Comparison of ENCODE assay signal across 8 mouse cellular contexts in genomic region chr4:8238560-8239305, GRCm38 (mm10). TPM values are rescaled to one million over a fixed set of nuclear protein-coding genes. Genes with fewer than 3 reads are reported as not detected.
DNase-seq lines count a peak whose midpoint lies in the region; ATAC-seq and TF ChIP-seq lines count a peak whose summit lies in the region.

TSS of gene Car8 (minus strand) at chr4:8239041.

- intact Hi-C loops in left cerebral cortex, postnatal 14 days (cut with DNase I), result no loop called here

- peaks cover 15% of the 10 kb centered on the region for H3K4me1 ChIP-seq in E14TG2a.4 (replicated peaks; ENCODE audit: low read depth, low read length)
- peaks cover 8% of the 10 kb centered on the region; the same call in 1 of the 2 replicates for H3K4me1 ChIP-seq in forebrain, embryonic 16.5 days (replicated peaks; ENCODE audit: control insufficient read depth, insufficient read depth, low read length)
- H3K4me1 ChIP-seq in hindbrain, embryonic 11.5 days (replicated peaks; ENCODE audit: control insufficient read depth, insufficient read depth, low read length), result no peaks in the 10 kb centered on the region
- H3K4me1 ChIP-seq in stomach, embryonic 14.5 days (ENCODE audit: control insufficient read depth, insufficient read depth, low read length), result no peaks in the 10 kb centered on the region

- peak within 1 kb of the TSS; percentile 82 for H3K4me3 ChIP-seq in E14TG2a.4 (replicated peaks; ENCODE audit: low read length)
- H3K4me3 ChIP-seq in forebrain, embryonic 16.5 days (replicated peaks; ENCODE audit: low read length), result peak within 1 kb of the TSS; percentile 70
- peak within 1 kb of the TSS; percentile 52 for H3K4me3 ChIP-seq in hindbrain, embryonic 11.5 days (ENCODE audit: low read depth, low read length)
- peak within 1 kb of the TSS; percentile 80 for H3K4me3 ChIP-seq in stomach, embryonic 14.5 days (ENCODE audit: low read depth, low read length)

- no peaks in the 10 kb centered on the region for H3K9me3 ChIP-seq in E14TG2a.4 (ENCODE audit: low read length)
- H3K9me3 ChIP-seq in forebrain, embryonic 16.5 days (ENCODE audit: control insufficient read depth, low read length), result no peaks in the 10 kb centered on the region
- H3K9me3 ChIP-seq in hindbrain, embryonic 11.5 days (ENCODE audit: control insufficient read depth, low read length), result no peaks in the 10 kb centered on the region
- H3K9me3 ChIP-seq in stomach, embryonic 14.5 days (ENCODE audit: control insufficient read depth, low read depth, low read length), result no peaks in the 10 kb centered on the region

- under 1% methylated on average over 48 of the region's 49 CpGs for WGBS in forebrain, embryonic 16.5 days
- under 1% methylated on average over 38 of the region's 49 CpGs for WGBS in hindbrain, embryonic 11.5 days
- WGBS in stomach, embryonic 14.5 days, result under 1% methylated on average over 49 of the region's 49 CpGs

- no peak for TF ChIP-seq CTCF in E14TG2a.4 (conservative IDR thresholded peaks at IDR 0.05; ENCODE audit: low read length)

- peaks cover 19% of the 10 kb centered on the region for H3K27me3 ChIP-seq in E14TG2a.4 (ENCODE audit: insufficient read depth, low read length)
- H3K27me3 ChIP-seq in forebrain, embryonic 16.5 days (replicated peaks; ENCODE audit: control insufficient read depth, insufficient read depth, low read length), result peaks cover 5% of the 10 kb centered on the region; the same call in 1 of the 2 replicates
- no peaks in the 10 kb centered on the region for H3K27me3 ChIP-seq in hindbrain, embryonic 11.5 days (ENCODE audit: control insufficient read depth, insufficient read depth, low read length)
- no peaks in the 10 kb centered on the region for H3K27me3 ChIP-seq in stomach, embryonic 14.5 days (ENCODE audit: control insufficient read depth, insufficient read depth, low read length)

- peak within 1 kb of the TSS; percentile 74 for H3K9ac ChIP-seq in forebrain, embryonic 16.5 days (replicated peaks; ENCODE audit: low read depth, low read length)
- peak within 1 kb of the TSS; percentile 62 for H3K9ac ChIP-seq in hindbrain, embryonic 11.5 days (ENCODE audit: low read depth, low read length)
- H3K9ac ChIP-seq in stomach, embryonic 14.5 days (replicated peaks; ENCODE audit: low read depth, low read length), result peak within 1 kb of the TSS; percentile 46

- no peaks in the 10 kb centered on the region for H3K36me3 ChIP-seq in E14TG2a.4 (ENCODE audit: insufficient read depth, low read length)
- no peaks in the 10 kb centered on the region for H3K36me3 ChIP-seq in forebrain, embryonic 16.5 days (ENCODE audit: control insufficient read depth, insufficient read depth)
- no peaks in the 10 kb centered on the region for H3K36me3 ChIP-seq in hindbrain, embryonic 11.5 days (ENCODE audit: control insufficient read depth, insufficient read depth, low read length)
- H3K36me3 ChIP-seq in stomach, embryonic 14.5 days (ENCODE audit: control insufficient read depth, insufficient read depth, low read length), result no peaks in the 10 kb centered on the region

- no peak within 1 kb of the TSS for H3K27ac ChIP-seq in forebrain, embryonic 16.5 days (ENCODE audit: low read length)
- no peak within 1 kb of the TSS for H3K27ac ChIP-seq in hindbrain, embryonic 11.5 days (ENCODE audit: low read depth, low read length)
- H3K27ac ChIP-seq in stomach, embryonic 14.5 days (ENCODE audit: low read length), result no peak within 1 kb of the TSS

- H3K4me2 ChIP-seq in forebrain, embryonic 16.5 days (ENCODE audit: low read length), result peak within 1 kb of the TSS; percentile 99
- peak within 1 kb of the TSS; percentile 94 for H3K4me2 ChIP-seq in hindbrain, embryonic 11.5 days (replicated peaks; ENCODE audit: low read depth, low read length)
- H3K4me2 ChIP-seq in stomach, embryonic 14.5 days (replicated peaks; ENCODE audit: low read depth, low read length), result peak within 1 kb of the TSS; percentile 96

- peak; percentile 97 for ATAC-seq in forebrain, embryonic 16.5 days
- peak; percentile 92 for ATAC-seq in hindbrain, embryonic 11.5 days (ENCODE audit: low FRiP score)
- peak; percentile 87 for ATAC-seq in megakaryocyte progenitor cell, adult 5-6 weeks (replicated peaks; ENCODE audit: poor library complexity)
- ATAC-seq in stomach, embryonic 14.5 days (ENCODE audit: insufficient number of reproducible peaks, insufficient read depth, low FRiP score, low read depth), result peak; percentile 91

- DNase-seq in adrenal gland, postnatal 10 days, result peak; percentile 73
- DNase-seq in hindbrain, embryonic 11.5 days (ENCODE audit: low spot score), result peak; percentile 73
- peak; percentile 5 to 47 for DNase-seq in left cerebral cortex, postnatal 14 days (ENCODE audit: low spot score in 2 of 2)
- no peak for DNase-seq in T-cell, adult 2 months (ENCODE audit: low spot score)

RNA-seq across cellular contexts. Expression of gene Car8, which starts in this region (rescaled TPM):
- 1 to 10 TPM; 8.2 to 9.7 TPM for total RNA-seq in adrenal gland, postnatal 10 days (2021)
- 3.9 and 4.2 TPM in 2 replicates for polyA plus RNA-seq in forebrain, embryonic 16.5 days (2015; fragmentation: Nextera tagmentation; extraction: Ambion mirVana)
- polyA plus RNA-seq in hindbrain, embryonic 11.5 days (2014; fragmentation: Nextera tagmentation; extraction: Ambion mirVana), result 1.7 and 1.9 TPM in 2 replicates
- 10 to 100 TPM; 11.0 to 13.4 TPM for total RNA-seq in left cerebral cortex, postnatal 14 days (2021)
- not detected in 2 replicates for total RNA-seq in megakaryocyte progenitor cell, adult 5-6 weeks (2015)
- total RNA-seq in megakaryocyte progenitor cell, adult 5-6 weeks (2017), result not detected in 2 replicates
- polyA plus RNA-seq in stomach, embryonic 14.5 days (2014; fragmentation: Nextera tagmentation; extraction: Ambion mirVana), result 8.9 and 11.6 TPM in 2 replicates

Comparison
In these comparisons a context has a peak if more than half of its experiments do, and no peak if none do; other contexts are left out.
1. RNA of gene Car8 (total RNA-seq): 11.0 to 13.4 TPM in left cerebral cortex, postnatal 14 days and 8.2 to 9.7 TPM in adrenal gland, postnatal 10 days; not detected in megakaryocyte progenitor cell, adult 5-6 weeks; every median in the first group is over 4 times any median in the second.
2. Peak in ATAC-seq in megakaryocyte progenitor cell, adult 5-6 weeks; RNA of the gene not detected or under 1 TPM.
3. Peak in every context shown above with its lines, with median percentiles within 50 percentile points of each other: H3K4me3 ChIP-seq, ATAC-seq, H3K4me2 ChIP-seq and H3K9ac ChIP-seq.